Comparison of ENCODE assay signal across 8 mouse cellular contexts in genomic region chr4:59388447-59389030, GRCm38 (mm10). TPM values are rescaled to one million over a fixed set of nuclear protein-coding genes. Genes with fewer than 3 reads are reported as not detected.
DNase-seq lines count a peak whose midpoint lies in the region; ATAC-seq and TF ChIP-seq lines count a peak whose summit lies in the region.

No protein-coding gene starts in this region.

- H3K27ac ChIP-seq in liver, adult 2 months (replicated peaks; ENCODE audit: insufficient read depth, low read depth, low read length) = no peak overlapping the region
- no peak overlapping the region for H3K27ac ChIP-seq in liver, embryonic 12.5 days
- peak overlapping the region; percentile 20; the same call in 1 of the 2 replicates for H3K27ac ChIP-seq in forebrain, embryonic 16.5 days (ENCODE audit: low read length)
- peak overlapping the region; percentile 61 for H3K27ac ChIP-seq in midbrain, embryonic 14.5 days (replicated peaks; ENCODE audit: low read depth, low read length)

- peak; percentile 4 for DNase-seq in liver, adult 2 months (ENCODE audit: extremely low read depth, low read depth, low spot score)
- peak; percentile 39 to 51 for DNase-seq in layer of hippocampus, adult 18-20 months (ENCODE audit: low spot score in 2 of 2)
- peak; percentile 74 for DNase-seq in midbrain, embryonic 14.5 days
- no peak for DNase-seq in urinary bladder, postnatal 36 days (ENCODE audit: low spot score in 2 of 2)
- no peak for DNase-seq in heart, adult 9 months (ENCODE audit: low spot score in 2 of 2)
- no peak for DNase-seq in heart, postnatal 25 days (ENCODE audit: low spot score)

- no peaks in the 10 kb centered on the region for H3K36me3 ChIP-seq in liver, adult 2 months (ENCODE audit: control insufficient read depth, insufficient read depth, low read length)
- H3K36me3 ChIP-seq in liver, embryonic 12.5 days = peaks cover 52% of the 10 kb centered on the region
- no peaks in the 10 kb centered on the region for H3K36me3 ChIP-seq in forebrain, embryonic 16.5 days (ENCODE audit: control insufficient read depth, insufficient read depth)
- H3K36me3 ChIP-seq in midbrain, embryonic 14.5 days (ENCODE audit: control insufficient read depth, insufficient read depth, low read length) = no peaks in the 10 kb centered on the region

- no peak overlapping the region for H3K4me2 ChIP-seq in liver, embryonic 12.5 days
- peak overlapping the region; percentile 43 for H3K4me2 ChIP-seq in forebrain, embryonic 16.5 days (ENCODE audit: low read length)
- H3K4me2 ChIP-seq in midbrain, embryonic 14.5 days (ENCODE audit: low read length) = peak overlapping the region; percentile 50

- H3K79me2 ChIP-seq in liver, adult 2 months (ENCODE audit: control insufficient read depth, insufficient read depth, low read length) = no peaks in the 10 kb centered on the region

- TF ChIP-seq CTCF in liver, adult 2 months (IDR thresholded peaks at IDR 0.05; ENCODE audit: low read depth, low read length) = no peak

- H3K9me3 ChIP-seq in liver, embryonic 12.5 days (replicated peaks) = no peaks in the 10 kb centered on the region
- H3K9me3 ChIP-seq in forebrain, embryonic 16.5 days (ENCODE audit: control insufficient read depth, low read length) = no peaks in the 10 kb centered on the region
- H3K9me3 ChIP-seq in midbrain, embryonic 14.5 days (ENCODE audit: control insufficient read depth, low read length) = no peaks in the 10 kb centered on the region

- no peak for ATAC-seq in liver, embryonic 12.5 days
- ATAC-seq in forebrain, embryonic 16.5 days = peak; percentile 74
- peak; percentile 72 for ATAC-seq in midbrain, embryonic 14.5 days (ENCODE audit: low FRiP score, low TSS enrichment)

- no peak for TF ChIP-seq POLR2A in liver, adult 2 months (IDR thresholded peaks at IDR 0.05; ENCODE audit: extremely low read depth, insufficient read depth, low read length)

- peaks cover 4% of the 10 kb centered on the region; the same call in 1 of the 2 replicates for H3K4me1 ChIP-seq in liver, adult 2 months (ENCODE audit: control insufficient read depth, insufficient read depth, low read length)
- H3K4me1 ChIP-seq in liver, embryonic 12.5 days = peaks cover 21% of the 10 kb centered on the region
- peaks cover 24% of the 10 kb centered on the region for H3K4me1 ChIP-seq in forebrain, embryonic 16.5 days (replicated peaks; ENCODE audit: control insufficient read depth, insufficient read depth, low read length)
- peaks cover 13% of the 10 kb centered on the region for H3K4me1 ChIP-seq in midbrain, embryonic 14.5 days (ENCODE audit: control insufficient read depth, insufficient read depth, low read length)

- no peaks in the 10 kb centered on the region for H3K27me3 ChIP-seq in liver, adult 2 months (ENCODE audit: control insufficient read depth, insufficient read depth, low read length)
- H3K27me3 ChIP-seq in liver, embryonic 12.5 days (replicated peaks) = no peaks in the 10 kb centered on the region
- H3K27me3 ChIP-seq in forebrain, embryonic 16.5 days (replicated peaks; ENCODE audit: control insufficient read depth, insufficient read depth, low read length) = peaks cover 2% of the 10 kb centered on the region; the same call in 1 of the 2 replicates
- no peaks in the 10 kb centered on the region for H3K27me3 ChIP-seq in midbrain, embryonic 14.5 days (ENCODE audit: control insufficient read depth, insufficient read depth, low read length)

- intact Hi-C loops in heart, postnatal 25 days (cut with DNase I) = no loop called here

- WGBS in liver, adult 2 months = 39% methylated on average over 13 of the region's 13 CpGs
- WGBS in liver, embryonic 12.5 days (ENCODE audit: insufficient replicate concordance) = 69% methylated on average over 13 of the region's 13 CpGs
- 9% methylated on average over 13 of the region's 13 CpGs for WGBS in forebrain, embryonic 16.5 days
- WGBS in midbrain, embryonic 14.5 days = 13% methylated on average over 13 of the region's 13 CpGs

- no peak overlapping the region for H3K9ac ChIP-seq in liver, adult 2 months (ENCODE audit: low read depth, low read length)
- H3K9ac ChIP-seq in liver, embryonic 12.5 days = no peak overlapping the region
- H3K9ac ChIP-seq in forebrain, embryonic 16.5 days (replicated peaks; ENCODE audit: low read depth, low read length) = peak overlapping the region; percentile 42
- H3K9ac ChIP-seq in midbrain, embryonic 14.5 days (replicated peaks; ENCODE audit: low read length) = peak overlapping the region; percentile 24; the same call in 1 of the 2 replicates

- H3K4me3 ChIP-seq in liver, adult 2 months (ENCODE audit: insufficient read depth, low read depth, low read length) = no peak overlapping the region
- H3K4me3 ChIP-seq in liver, embryonic 12.5 days = no peak overlapping the region
- H3K4me3 ChIP-seq in forebrain, embryonic 16.5 days (replicated peaks; ENCODE audit: low read length) = peak overlapping the region; percentile 22
- H3K4me3 ChIP-seq in midbrain, embryonic 14.5 days (replicated peaks; ENCODE audit: low read depth, low read length) = peak overlapping the region; percentile 17

RNA-seq across cellular contexts. Expression of gene Susd1, which starts 49.9 kb away (rescaled TPM):
- total RNA-seq in liver, adult 2 months (2014; rRNA removed) = 9.7 and 14.8 TPM in 2 replicates
- 5.4 and 5.5 TPM in 2 replicates for polyA plus RNA-seq in liver, adult 2 months (2012; rRNA removed)
- polyA plus RNA-seq in liver, embryonic 12.5 days (2016; fragmentation: Nextera tagmentation; extraction: Ambion mirVana) = 16.1 and 16.2 TPM in 2 replicates
- 0.84 and 1.8 TPM in 2 replicates for polyA plus RNA-seq in forebrain, embryonic 16.5 days (2015; fragmentation: Nextera tagmentation; extraction: Ambion mirVana)
- 1 to 10 TPM; 7.5 to 8.1 TPM for total RNA-seq in layer of hippocampus, adult 18-20 months (2021)
- polyA plus RNA-seq in midbrain, embryonic 14.5 days (2014; fragmentation: Nextera tagmentation; extraction: Ambion mirVana) = 0.72 and 0.86 TPM in 2 replicates
- total RNA-seq in heart, postnatal 25 days (2021) = 1 to 10 TPM in 1 of 2 experiments, under 1 TPM in 1; 0.94 to 1.6 TPM

Comparison
In these comparisons a context has a peak if more than half of its experiments do, and no peak if none do; other contexts are left out.
1. DNase-seq: peak in liver, adult 2 months (single experiment), layer of hippocampus, adult 18-20 months (2 of 2) and midbrain, embryonic 14.5 days (single experiment); none in urinary bladder, postnatal 36 days (0 of 2), heart, adult 9 months (0 of 2) and heart, postnatal 25 days (single experiment).
2. H3K27ac ChIP-seq: peak in forebrain, embryonic 16.5 days (single experiment) and midbrain, embryonic 14.5 days (single experiment); none in liver, adult 2 months (single experiment) and liver, embryonic 12.5 days (single experiment).
3. H3K4me3 ChIP-seq: peak in forebrain, embryonic 16.5 days (single experiment) and midbrain, embryonic 14.5 days (single experiment); none in liver, adult 2 months (single experiment) and liver, embryonic 12.5 days (single experiment).
4. H3K9ac ChIP-seq: peak in forebrain, embryonic 16.5 days (single experiment) and midbrain, embryonic 14.5 days (single experiment); none in liver, adult 2 months (single experiment) and liver, embryonic 12.5 days (single experiment).